Mouse (Mus musculus) subcutaneous adipose tissue, adult 2 months (tissue): ENCODE data around the gene Il12rb1. TPM values are rescaled to one million over a fixed set of nuclear protein-coding genes. Genes with fewer than 3 reads are reported as not detected.

Source experiments
- polyA plus RNA-seq: library from polyadenylated mRNA; depleted of rRNA; stranded (reverse); fragments of >200 nt; gene quantifications from 2 replicates; pipeline ENCODE4 v1.2.3, GENCODE M21; 2012; ENCODE audit warnings: low replicate concordance; rRNA removed

Gene Il12rb1
- 0.57 and 2.5 TPM in 2 replicates for polyA plus RNA-seq

DNA sequence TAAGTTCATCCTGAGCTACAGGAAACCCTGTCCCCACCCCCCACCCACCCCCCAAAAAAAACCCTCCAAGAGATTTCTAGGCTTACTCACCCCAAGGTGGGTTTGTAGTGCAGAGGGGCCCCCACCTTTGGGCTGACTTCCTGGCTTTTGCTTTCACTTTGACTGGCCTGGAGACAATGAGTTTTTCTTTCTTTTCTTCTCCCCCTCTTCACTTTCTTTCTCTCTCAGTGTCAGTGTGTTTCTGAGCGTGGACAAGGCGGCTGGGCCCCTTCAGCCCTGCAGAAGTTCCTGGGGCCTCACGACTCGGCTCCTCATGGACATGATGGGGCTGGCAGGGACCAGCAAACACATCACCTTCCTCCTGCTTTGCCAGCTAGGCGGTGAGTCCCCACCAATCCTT lies at the start of gene Il12rb1:
Gene Il12rb1 (plus strand): TSS at position 211 of the 400 bp plus-strand sequence.

DNA sequence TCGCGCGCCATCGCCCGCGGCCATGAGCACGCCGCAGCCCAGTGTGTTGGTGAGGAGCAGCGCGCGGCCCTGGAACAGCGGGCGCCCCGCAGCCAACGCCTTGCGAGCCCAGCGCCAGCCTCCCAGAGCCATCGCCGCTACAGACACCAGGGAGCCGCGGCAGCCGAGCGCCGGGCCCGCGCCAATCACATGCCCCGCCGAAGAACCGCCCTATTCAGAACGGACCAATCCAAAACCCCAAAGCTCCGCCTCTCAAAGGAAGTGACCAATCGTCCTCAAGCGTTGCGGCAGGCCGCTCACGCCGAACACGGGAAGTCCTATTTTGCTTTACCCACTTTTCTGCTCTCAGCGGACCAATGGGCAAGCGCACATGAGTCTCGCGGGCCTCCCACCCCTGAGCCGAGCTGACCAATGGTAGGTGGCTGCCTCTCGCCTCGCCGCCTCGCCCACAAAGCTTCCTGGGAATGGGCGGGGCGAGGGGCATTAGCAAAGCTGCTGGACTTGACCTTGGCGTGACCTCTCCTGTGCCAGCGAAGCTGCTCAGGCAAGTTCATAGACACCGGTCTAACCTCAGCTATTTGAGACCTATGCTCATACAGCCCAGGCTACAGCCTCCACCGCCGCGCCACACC lies 47.4 kb upstream of the Il12rb1 start, which contains the start of gene Mpv17l2:
Gene Mpv17l2 (minus strand): TSS at position 172 of the 632 bp plus-strand sequence.

DNA sequence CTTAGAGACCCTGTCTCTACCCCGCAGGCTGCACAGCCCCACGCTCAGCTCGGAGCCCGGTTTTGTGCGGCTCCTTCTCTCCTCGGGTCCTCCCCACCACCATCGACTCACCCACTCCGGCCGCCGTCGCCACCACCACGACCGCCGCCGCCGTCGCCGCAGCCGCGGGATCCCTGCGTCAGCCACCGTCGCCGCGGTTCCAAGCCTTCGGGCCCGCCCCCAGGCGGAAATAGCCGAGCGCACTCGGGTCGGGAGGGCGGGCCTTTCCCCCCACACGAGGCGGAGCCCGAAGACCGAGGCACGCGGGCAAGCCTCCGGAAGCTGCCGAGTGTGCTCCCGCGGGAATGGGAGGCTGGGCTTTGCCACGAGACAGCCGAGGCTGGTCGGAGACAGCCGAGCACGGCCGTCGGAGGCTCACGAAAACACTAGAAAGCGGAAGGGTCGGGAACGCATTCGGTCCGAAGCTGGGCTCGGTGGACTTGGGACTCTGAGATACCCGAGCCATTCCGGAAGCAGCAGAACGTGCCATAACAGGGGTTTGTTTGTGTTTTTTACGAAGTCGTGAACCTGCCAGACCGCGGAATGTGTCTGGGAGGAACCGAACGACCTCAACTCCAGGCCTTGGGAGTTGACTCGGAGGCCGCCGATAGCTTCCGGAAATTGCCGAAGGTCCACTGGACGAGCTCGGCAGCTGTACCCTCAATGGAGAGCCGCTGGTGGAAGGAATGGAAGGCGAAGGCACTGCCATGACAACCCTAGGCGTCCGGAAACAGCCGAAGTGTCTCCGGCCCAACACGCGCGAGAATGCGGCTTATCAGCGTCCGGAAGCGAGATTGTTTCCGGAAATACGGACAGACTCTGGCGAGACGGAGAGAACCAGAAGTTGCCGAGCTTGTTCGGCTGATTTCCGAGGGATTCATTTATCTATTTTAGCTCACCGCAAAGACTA lies 31.5 kb upstream of the Il12rb1 start, which contains the start of gene Pik3r2:
Gene Pik3r2 (minus strand): TSS at position 218 of the 949 bp plus-strand sequence.

DNA sequence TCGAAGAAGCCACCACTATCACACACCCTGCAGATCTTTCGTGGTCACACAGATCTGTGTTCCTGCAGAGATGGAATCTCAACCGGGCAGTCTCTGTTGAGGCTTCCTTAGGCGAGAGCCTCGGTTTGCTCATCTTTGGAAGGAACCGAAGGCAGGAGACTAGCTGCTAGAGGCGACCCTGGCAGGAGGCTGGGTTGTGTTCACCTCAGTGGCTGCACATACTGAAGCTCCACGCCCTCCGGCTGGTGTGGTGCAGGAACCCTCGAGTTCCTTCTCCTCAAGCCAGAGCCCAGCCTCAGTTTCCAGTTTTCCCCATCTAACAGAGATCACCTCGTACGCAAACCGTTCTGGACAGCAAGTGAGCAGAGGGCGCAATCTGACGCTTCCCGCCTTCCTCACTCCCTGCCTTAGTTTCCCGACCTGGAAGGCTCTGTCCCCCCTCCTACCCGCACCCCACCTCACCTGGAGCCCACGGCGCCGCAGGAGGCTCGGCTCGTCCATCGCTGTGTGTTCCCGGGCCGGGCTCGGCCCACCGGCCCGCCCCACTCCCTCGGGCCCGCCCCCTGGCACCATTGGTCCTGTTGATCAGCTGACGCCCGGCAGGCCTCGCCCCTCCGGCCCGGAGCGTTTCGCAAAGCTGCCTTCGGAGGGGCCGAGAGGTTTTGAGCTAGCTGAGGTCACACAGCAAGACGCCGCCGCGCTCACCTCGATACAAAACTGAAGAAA lies 3.6 kb upstream of the Il12rb1 start, which contains the start of gene Mast3:
Gene Mast3 (minus strand): TSS at position 574 of the 726 bp plus-strand sequence.

DNA sequence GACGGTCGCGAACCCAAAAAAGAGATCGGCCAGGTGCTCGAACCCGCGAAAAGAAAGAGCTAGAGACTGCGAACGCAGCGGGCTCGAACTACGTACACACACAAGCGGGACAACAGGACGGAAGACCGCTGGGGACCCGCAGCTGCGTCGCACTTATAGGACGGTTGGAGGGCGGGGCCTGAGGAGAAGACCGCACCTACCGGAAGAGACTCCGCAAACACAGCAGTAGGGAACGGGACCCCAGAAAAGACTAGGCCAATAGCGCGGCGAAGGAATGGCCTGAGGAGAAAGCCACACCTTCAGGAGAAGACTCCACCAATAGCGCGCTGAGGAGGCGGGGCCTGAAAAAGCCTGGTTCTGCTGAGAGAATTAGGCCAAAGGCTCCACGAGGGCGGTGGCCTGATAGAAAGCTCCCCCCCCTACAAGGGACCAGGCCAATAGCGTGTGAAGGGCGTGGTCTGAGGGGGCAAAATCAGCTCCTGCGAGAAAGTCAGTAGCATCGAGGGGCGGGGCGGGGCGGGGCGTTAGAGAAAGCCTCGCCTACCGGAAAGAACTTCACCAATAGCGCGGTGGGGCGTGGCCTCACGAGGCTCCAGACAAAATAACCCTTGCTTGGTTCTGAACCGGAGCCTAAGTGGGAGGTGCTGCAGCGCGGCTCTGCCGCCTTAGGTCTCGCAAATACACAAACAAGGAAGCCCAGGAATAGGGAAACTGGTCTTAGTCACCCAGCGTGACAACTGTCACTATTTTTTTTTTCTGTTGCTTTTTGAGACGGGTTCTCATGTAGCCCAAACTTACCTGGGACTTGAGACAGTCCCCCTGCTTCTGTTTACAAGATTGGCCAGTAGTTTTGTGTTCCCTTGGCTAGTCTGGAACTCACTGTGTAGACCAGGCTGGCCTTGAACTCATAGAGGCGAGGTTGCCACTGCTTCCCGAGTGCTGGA lies 31.4 kb downstream of the Il12rb1 start, which contains the start of gene Arrdc2:
Gene Arrdc2 (minus strand): TSS at position 313 of the 944 bp plus-strand sequence.

DNA sequence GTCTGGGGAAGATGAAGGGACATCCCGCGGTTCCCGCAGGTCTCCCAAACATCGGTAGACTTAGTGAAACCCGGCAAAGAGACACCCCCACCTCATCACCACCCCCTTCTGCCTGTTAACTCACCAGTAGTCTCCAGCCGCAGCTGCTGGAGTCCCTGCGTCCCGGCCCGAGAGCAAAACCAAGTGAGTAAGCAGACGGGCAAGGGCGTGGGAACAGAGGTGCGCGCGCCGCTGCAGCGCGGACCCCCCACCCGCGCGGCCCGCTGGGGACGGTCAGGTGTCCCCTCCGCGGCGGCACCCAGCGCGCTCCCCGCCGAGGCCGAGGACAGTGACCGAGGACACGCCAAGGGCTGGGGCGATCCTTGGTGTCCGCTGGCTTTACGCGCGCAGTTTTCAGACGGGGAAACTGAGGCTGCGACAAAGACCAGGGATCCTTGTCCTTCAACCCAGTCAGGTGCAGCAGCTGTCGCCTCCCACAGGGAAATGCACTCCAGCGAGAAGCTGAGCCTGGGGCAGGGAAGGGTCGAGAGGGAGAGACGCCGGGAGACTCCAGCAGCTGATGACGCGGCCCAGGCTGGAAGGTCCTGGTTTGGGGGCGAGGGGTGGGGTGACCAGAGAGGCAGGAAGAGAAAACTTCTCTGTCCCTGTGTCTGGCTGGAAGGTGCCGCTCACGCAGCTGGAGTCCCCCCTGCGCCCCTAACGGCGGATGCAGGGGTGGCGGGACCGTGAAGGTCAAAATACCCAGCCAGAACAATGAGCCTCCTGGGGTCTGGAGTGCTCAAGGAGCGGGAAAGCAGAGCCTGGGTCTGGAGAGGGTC lies 54.8 kb downstream of the Il12rb1 start, which contains the start of gene Kcnn1:
Gene Kcnn1 (minus strand): TSS at position 435 of the 818 bp plus-strand sequence.

Other genes starting within 250 kb of the Il12rb1 start
- gene Isyna1, start 214.1 kb upstream of the Il12rb1 start, polyA plus RNA-seq = 69.7 and 218 TPM in 2 replicates
- gene Ssbp4, start 199.6 kb upstream of the Il12rb1 start, polyA plus RNA-seq = 125 and 281 TPM in 2 replicates
- 10.8 and 19.8 TPM in 2 replicates for gene Lrrc25, start 192.3 kb upstream of the Il12rb1 start, polyA plus RNA-seq
- gene Gdf15, start 176.0 kb upstream of the Il12rb1 start, polyA plus RNA-seq = 1.6 and 3.3 TPM in 2 replicates
- gene Pgpep1, start 148.1 kb upstream of the Il12rb1 start, polyA plus RNA-seq = 37.1 and 48.1 TPM in 2 replicates
- 50.4 and 106 TPM in 2 replicates for gene Lsm4, start 135.2 kb upstream of the Il12rb1 start, polyA plus RNA-seq
- gene Jund, start 109.5 kb upstream of the Il12rb1 start, polyA plus RNA-seq = 135 and 458 TPM in 2 replicates
- 0.03 TPM in 1 of 2 replicates, not detected in the other for gene Iqcn, start 105.0 kb upstream of the Il12rb1 start, polyA plus RNA-seq
- 0.13 TPM in 1 of 2 replicates, not detected in the other for gene Gm3336, start 89.9 kb upstream of the Il12rb1 start, polyA plus RNA-seq
- 6.5 and 17.1 TPM in 2 replicates for gene Pde4c, start 84.7 kb upstream of the Il12rb1 start, polyA plus RNA-seq
- 34.5 and 43.4 TPM in 2 replicates for gene Rab3a, start 53.8 kb upstream of the Il12rb1 start, polyA plus RNA-seq
- 89.6 and 146 TPM in 2 replicates for gene Mpv17l2, start 47.5 kb upstream of the Il12rb1 start, polyA plus RNA-seq
- 96.1 and 136 TPM in 2 replicates for gene Pik3r2, start 31.7 kb upstream of the Il12rb1 start, polyA plus RNA-seq
- 27.3 and 65.9 TPM in 2 replicates for gene Mast3, start 3.4 kb upstream of the Il12rb1 start, polyA plus RNA-seq
- 24.6 and 56.0 TPM in 2 replicates for gene Arrdc2, start 31.3 kb downstream of the Il12rb1 start, polyA plus RNA-seq
- gene Kcnn1, start 54.8 kb downstream of the Il12rb1 start, polyA plus RNA-seq = 11.3 and 12.6 TPM in 2 replicates
- gene Ccdc124, start 65.5 kb downstream of the Il12rb1 start, polyA plus RNA-seq = 42.9 and 48.6 TPM in 2 replicates
- gene Slc5a5, start 84.3 kb downstream of the Il12rb1 start, polyA plus RNA-seq = 0.04 and 2.3 TPM in 2 replicates
- gene Rpl18a, start 89.0 kb downstream of the Il12rb1 start, polyA plus RNA-seq = 2,426 and 4,701 TPM in 2 replicates
- gene Map1s, start 97.5 kb downstream of the Il12rb1 start, polyA plus RNA-seq = 35.0 and 52.9 TPM in 2 replicates